Mouse (Mus musculus) megakaryocyte progenitor cell, adult 5-6 weeks (primary cell): Measurements from ENCODE around the gene Fbll1. TPM values are rescaled to one million over a fixed set of nuclear protein-coding genes. Genes with fewer than 3 reads are reported as not detected.
"Not testable (repeated sequence)": the region's sequence is repeated elsewhere in the genome, so short reads cannot be mapped to it uniquely, and the experiment has no call there.

Source experiments
- ATAC-seq: replicated peaks from 2 replicates; pipeline ENCODE4 v1.8.0; 2016; ENCODE audit warnings: mild to moderate bottlenecking, moderate TSS enrichment, inconsistent platforms; ENCODE audit not compliant: poor library complexity
- total RNA-seq, 2 experiments: library from RNA; stranded (forward) in 1 of 2; stranded (reverse) in 1 of 2; fragments of 157-497, 149-512 nt in 1 of 2; fragments of 200-1000 nt in 1 of 2; gene quantifications; 2 replicates each; pipeline versions ENCODE4 v1.2.3 to v1.2.4; 2015 to 2017

The Fbll1 gene
- total RNA-seq (2015) (not detected in 2 replicates), total RNA-seq (2017) (not detected in 2 replicates)

DNA sequence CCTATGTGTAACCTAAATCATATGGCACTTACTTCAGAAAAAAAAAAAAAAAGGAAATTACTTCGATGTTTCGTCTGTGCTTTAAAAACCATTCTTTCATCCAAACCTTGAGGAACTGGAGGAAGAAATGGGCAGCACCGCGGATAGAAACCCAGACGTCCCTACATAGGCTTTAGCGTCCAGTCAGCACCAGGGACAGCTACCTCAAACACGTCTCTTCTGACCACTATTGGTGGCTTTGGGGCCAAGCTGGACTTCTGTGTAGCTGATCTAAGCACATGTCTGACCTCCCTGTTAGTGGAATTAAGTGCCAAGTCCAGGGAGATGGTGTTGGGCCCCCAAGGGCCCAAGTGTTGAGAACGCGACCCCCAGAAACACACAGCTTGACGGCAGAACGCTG, at the start of gene Fbll1:
Gene Fbll1 (minus strand): TSS at position 11 of the 400 bp plus-strand sequence.
- ATAC-seq, result peak; percentile 84

DNA sequence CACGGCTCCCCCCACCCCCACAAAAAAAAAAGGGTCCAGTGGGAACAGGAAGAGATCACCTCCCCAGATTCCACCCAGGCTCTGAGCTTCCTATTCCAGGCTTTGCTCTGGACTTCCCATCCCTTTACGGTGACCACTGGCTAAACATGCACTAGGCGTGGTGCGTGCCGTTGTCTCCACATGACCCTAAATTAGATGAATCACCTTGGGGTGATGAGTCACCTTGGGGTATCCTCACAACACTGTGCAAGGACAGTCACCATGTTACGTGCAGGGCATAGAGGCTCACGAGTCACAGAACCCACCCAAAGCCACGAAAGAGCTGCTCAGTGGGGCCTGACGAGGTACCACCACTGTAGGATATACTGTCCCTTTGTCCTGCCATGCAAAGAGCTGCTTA, 45.6 kb upstream of the Fbll1 start:
- ATAC-seq, result no peak

DNA sequence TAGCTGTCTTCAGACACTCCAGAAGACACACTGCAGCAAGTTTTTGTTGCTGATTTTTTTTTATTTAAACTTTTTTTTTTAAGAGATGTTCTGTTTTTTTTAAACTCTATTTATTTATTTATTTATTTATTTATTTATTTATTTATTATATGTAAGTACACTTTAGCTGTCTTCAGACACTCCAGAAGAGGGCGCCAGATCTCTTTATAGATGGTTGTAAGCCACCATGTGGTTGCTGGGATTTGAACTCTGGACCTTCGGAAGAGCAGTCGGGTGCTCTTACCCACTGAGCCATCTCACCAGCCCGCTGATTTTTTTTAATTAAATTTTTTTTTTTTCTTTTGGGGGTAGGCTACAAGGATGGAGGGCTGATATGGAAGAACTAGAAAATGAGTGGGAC, 43.9 kb upstream of the Fbll1 start:
- ATAC-seq, result not testable (repeated sequence)

DNA sequence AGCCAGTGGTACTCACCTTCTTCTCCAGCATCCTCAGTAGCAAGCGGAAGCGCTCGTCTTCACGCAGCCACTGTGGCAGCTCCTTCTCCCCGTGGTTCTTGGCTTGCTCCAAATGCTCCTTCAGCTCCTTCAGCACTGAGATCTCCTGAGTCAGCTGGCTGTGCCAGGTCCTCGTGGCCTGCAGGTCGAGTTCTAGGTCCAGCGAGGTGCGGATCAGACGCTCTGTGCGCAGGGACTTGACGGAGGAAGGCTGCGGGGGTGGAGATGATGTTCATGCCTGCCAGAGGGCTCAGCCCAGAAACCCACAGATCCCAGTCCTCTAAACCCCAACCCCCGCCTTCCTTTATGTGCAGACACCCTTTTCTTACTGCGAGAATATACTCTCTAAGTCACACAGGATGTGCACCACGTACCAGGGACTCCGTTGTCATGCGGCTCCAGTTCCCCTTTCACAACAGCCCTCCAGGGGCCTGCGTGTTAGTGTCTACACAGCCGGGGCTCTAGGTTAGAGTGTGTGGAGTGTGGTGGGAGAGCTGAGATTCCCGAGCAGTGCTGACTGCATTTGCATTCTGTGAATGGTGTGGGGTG, 43.1 kb upstream of the Fbll1 start:
- peak; percentile 54 for ATAC-seq

DNA sequence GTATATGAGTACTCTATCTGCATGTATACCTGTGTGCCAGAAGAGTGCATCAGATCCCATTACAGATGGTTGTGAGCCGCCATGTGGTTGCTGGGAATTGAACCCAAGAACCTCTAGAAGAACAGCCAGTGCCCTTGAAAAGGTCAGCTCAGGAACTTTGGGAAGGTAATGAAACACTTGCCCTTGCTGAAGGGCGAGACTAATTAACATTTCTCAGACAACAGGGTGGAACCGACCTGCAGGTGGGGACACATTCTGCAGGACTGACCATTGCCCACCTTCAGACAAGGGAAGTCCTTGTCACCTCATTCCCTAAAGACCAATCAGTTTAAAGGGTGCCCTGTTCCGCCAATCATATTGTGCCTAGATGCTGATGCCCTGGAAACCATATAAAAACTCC, 42.1 kb upstream of the Fbll1 start:
- ATAC-seq, result not testable (repeated sequence)

DNA sequence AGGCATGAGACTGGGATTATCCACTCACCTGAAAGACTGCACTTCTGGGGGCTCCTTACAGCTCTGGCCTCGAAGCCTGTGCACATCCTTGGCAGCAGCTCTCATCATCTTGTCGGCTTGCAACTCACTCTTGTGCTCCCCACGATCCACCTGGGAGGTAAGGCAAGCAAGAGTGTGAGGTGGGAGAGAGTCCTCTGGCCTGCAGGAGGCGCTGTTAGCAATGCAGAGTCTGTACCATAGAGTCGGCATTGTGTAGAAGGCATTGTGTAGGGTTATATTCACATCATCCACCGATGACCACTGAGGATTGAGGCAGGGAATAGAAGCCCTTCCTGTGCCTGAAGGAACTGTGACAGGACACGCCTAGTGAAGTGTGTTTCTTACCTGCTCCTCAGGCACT, 41.6 kb upstream of the Fbll1 start:
- ATAC-seq, result 0 out of 2 replicates have a peak, but pooled peaks have one; percentile 24

DNA sequence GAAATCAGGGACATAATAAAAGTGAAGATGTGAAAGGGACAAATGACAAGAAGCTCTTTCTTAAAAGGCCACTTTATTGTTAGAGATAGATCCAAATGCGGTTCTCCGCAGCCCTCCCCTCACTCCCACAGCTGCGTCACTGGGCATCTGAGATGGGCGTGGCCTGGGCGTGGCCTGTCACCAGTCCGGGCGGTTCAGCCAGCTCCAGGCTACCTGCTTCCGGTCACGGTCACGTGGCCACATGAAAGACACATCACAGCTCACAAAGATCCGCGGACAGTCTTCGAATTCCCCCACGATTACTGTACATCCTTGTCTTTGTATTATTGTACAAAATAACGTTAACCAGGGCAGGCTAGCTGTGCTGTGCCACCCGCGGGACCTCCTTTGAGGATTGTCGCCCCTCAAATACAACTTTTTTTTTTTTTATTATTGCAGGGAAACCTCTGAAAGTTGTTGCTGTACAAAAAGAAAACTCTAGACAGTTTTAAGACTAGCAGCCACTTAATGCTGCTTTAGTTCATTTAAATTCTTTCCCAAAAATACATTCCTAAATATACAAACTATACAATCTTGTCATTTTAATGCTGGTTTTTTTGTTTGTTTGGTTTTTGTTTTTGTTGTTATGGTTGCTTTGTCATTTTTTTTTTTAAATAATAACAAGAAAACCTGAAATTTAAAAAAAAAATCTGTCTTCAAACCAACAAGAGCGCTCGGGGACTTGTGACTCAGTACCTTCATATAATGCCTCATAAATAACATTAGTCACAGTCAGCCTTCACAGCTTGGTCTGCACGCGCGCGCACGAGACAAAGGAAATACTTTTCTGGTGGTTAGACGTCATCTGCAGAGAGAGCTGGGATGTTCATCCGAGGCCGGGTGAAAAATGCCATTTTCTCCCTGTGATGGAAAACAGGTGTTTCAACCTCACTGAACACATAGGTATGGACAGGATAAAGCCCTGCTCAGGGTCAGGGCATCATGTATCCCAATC, 40.0 kb upstream of the Fbll1 start:
- ATAC-seq, result peak; percentile 79

DNA sequence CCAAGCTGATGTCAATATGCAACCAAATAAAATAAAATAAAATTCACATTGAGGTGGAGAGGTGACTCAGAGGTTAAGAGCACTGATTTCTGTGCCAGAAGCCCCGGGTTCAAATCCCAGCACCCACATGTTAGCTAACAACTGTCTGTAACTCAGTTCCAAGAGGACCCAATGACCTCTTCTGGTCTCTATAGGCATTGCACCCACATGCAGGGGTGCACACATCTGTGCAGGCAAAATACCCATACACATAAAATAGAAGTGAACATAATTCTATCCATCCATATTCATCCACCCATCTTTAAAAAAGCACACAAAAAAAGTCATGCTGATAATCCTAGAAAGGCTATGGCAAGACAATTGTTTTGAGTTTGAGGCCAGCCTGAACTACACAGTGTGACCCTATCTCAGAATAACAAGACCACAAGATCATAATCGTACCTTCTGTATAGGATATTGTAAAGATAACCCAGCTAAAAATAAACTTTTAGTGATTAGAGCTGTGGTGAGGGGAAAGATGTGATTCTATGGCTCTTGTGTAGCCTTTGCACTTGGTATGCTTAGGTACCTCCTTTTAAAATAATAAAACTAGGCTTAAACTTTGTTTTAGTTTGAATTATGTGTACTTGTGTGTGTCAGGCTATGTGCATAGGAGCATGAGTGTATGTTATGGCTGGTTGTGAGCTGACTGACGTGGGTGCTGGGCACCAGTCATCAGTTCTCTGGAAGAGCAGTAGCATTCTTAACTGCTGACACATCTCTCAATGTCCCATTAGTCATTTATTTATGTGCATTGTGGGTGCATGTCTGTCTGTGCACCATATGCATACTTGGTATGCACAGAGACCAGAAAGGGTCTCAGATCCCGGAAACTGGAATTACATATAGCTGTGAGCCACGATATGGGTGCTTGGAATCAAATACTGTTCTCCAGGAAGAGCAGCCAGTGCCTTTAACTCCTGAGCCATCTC, 38.8 kb upstream of the Fbll1 start:
- ATAC-seq, result no peak

DNA sequence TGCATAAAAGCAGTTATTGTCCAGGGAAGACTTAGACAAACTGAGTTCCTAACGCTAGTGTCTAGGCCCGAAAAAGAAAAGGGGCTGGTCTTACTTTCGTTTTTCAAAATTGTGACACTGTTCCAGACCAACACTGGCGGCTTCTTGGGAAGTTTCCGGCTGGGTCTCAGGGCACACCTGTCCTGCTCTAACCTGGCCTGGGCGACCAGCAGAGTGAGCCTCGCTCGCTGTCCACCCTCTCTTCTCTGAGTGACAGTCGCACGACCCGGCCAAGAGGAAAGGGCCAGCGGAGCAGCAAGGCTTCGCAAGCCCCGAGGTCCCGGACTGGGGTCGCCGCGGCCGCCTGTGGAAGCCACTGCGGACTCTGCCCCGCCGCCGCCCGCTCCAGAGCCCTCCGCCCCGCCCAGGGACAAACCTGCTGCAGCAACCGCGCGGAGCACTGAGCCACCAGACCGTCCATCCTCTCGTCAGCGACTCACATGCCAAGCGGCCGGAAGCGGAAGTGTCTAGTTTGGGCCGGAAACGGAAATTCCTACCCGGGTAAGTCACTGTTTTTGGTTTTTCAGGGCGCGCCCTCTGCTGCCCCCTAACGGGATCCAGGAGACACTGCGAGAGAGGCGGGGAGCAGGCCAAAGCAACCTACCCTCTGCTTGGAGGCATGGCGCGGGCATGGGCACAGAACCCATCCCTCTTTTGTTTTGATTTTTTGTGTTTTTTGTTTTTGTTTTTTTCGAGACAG, 35.5 kb upstream of the Fbll1 start, which contains the start of gene Rars:
Gene Rars (minus strand): TSS at position 485 of the 739 bp plus-strand sequence.
- ATAC-seq, result peak; percentile 88

DNA sequence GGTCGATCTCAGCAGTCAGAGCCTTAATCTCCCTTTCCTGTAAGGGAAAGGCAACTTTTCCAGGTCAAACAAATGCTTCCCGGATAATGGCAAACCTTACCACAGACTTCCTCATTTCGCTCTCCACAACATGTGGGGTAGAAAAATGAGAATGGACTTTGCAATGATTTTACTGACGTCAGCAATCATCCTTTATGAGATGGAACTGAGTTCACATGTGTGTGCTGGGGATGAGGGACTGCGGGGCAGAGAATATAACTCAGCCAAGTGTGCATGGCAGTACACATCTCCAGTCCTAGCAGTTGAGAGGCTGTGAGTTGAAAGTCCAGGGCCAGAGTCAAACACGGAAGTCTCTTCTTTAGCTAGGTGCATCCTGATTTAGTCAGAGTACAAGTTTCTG, 34.6 kb upstream of the Fbll1 start:
- ATAC-seq, result no peak

DNA sequence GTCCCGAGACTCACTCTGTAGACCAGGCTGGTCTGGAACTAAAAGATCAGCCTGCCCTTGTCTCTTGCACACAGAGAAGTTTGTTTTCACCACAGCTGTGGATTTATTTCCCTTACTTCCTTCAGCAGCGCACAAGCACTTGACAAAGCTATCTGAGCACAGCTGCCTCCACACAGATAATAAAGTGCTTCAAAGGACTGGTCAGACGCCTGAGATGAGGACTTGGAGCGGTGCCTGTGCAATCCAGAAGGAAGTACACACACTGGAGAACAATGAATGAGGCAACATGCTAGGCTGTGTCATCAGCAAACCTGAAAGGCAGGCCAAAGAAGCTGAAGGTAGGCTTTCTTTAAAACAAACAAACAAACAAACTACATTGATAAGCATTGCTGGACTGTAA, 33.5 kb upstream of the Fbll1 start:
- ATAC-seq, result no peak

DNA sequence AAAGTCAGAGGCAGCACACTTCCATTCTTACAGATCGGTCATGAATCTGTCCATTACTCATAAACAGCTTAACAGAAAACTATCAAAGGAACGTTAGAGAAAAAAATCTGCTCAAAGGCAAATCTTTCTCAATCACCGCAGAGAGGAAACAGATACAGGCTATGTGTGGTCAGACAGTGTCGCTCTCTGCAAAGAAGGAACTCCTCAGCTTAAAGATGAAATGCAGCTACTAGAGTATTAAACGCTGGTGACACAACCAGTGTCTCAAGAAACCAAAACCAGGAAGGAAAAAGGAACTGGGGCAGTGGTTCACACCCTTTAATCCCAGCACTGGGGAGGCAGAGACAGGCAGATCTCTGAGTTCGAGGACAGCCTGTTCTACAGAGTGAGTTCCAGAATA, 29.0 kb upstream of the Fbll1 start:
- peak; percentile 95 for ATAC-seq

DNA sequence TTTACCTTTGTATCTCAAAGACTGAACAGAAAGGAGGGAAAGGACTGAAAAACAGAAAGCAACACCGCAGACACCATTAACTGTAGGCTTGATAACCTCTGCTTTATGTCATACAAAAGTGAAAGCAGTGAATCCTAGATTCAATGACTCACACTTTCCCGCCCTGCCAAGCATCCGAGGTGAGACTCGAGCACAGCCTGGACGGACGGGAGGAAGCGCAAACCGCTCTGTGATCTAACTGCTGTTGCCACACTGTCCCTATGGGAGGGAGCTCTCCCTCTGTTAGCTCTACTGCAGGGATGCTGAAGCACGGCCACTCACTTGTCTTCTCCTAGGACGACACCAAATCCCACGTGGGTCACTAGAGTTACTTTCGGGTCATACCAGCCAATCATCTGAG, 17.6 kb upstream of the Fbll1 start:
- no peak for ATAC-seq

DNA sequence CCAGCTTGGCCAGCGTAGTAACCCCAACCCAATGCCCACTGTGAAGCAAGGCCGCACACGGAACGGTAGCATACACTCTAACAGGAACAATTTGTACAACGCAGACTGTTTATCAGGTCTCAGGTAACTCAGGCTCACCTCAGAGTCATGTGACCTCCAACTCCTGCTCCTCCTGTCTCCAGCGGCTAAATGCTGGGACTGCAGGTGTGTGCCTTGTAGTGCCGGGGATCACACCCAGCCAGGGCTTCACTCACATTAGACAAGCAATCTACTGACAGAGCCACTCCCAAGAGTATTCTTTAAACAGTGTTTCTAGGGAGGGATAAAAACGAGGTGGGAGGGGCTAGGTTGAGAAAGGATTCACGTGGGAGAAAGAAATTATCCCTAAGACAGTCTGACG, 12.8 kb upstream of the Fbll1 start:
- ATAC-seq, result no peak

DNA sequence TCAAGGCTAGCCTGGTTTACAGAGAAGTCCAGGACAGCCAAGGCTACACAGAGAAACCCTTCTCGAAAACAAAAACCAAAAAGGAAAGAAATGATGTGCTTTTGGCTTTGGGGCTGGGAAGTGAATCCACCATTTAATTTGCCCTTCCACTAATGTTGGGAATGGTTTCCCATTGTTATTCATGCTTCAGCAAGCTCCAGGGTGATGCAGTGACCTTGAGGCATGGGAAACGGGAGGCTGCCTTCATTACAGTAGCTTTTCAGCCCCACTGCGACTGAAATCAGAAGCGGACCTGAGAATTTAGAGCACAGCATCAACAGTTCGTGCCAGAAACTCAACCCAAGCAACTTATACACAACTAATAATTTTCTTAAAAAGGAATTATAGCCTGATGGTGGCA, 2.6 kb upstream of the Fbll1 start:
- no peak for ATAC-seq

DNA sequence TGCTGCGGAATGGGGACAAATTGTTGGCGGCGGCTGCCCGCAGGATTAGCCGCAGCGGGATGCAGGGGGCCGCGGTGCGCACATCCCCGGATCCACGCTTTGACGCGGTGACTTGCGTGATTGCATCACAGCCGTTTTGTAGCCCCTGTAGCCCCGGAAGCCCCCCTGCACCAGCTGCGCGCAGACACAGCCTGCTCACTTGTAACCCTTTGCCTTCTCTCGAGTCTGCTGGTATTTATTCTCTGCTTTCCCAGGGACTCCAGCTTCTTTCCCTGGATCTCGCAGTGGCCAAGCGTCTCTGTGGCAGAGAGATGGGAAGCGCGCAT, 226 bp downstream of the Fbll1 start:
- no peak for ATAC-seq

DNA sequence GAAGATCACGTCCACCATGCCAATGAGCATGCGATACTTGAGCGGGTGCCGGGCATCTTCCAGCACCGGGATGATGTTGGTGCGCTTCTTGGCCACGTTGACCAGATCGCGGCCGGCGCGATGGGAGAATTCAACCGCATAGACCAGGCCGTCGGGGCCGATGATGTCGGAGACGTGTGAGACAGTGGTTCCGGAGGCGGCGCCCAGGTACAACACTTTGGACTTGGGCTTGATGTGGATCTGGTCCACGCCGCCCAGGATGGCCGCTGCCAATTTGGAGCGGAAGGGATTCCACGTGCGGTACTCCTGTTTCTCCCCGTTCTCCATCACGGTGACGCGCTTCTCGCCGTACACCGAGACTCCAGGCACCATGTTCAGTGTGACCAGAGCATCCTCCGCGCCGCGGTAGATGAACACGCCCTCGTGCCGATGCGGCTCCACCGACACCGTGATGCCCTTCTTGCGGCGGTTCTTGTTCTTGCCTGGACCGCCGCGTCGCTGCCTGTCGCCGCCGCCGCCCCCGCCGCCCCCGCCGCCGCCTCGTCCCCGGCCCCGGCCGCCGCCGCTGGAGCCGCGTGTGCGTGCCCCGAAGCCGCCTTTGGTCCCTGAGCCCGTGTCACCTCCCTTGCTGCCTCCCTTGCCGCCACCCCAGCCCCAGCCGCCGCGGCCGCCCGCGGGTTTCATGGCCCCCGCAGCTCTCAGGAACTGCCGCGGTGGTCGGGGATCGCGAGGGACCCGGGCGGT, 761 bp downstream of the Fbll1 start:
- no peak; the same call in 1 of the 2 replicates for ATAC-seq

DNA sequence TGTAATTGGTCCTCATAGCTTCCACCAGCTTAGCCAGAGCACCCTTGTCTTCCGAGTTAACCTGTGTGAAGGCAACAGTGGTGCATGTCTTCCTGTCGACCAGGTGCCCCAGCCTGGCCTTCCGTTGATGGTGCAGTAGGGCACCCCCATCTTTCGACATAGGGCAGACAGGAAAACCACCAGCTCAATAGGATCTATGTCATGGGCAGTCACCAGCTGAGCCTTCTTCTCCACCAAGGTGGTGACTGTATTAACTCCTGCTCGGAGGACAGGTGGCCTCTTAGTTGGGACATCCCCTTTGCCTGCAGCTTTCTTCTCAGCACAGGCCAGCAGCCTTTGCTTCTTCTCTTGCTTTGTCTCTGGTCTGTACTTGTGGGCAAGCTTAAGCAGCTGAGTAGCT, 5.9 kb downstream of the Fbll1 start:
- not testable (repeated sequence) for ATAC-seq

DNA sequence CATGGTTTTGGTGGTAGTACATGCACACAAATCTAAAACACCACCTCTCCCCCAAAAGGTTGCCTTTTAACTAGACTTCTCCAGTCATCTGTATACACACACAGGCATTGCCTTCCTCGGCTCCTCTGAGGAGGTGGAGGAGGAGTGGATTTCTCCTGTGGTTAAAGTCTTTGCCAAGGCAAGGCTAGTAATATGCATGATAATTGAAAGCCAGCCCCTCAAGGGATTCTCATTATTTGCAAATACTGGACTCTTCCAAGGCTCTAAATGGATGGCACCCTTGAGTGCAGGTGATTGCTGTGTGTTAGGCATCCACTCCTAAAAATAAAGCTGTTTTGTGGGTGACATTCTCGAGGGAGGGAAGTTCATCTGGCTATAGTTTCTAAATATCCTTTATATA, 10.2 kb downstream of the Fbll1 start:
- no peak for ATAC-seq

DNA sequence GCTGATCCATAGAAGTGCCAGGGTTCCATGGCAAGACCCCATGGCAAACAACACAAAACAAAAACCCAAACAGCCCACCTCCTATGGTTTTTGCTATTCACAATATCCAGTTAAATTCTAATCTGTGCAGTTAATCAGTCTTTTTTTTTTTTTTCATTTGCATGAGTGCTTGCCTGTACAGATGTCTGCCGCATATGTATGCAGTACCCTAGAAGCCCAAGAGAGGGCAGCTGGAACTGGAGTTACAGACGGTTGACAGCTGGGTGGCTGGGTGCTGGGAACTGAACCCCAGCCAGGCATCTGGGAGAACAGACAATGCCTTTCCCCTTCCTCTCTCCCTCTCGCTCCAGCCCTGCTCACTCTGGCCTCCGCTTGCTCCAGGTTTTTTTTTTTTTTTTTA, 14.1 kb downstream of the Fbll1 start:
- ATAC-seq, result peak; percentile 52; the same call in 1 of the 2 replicates
